Mouse (Mus musculus) inflammation-experienced regulatory T-cells, adult 6 months (primary cell): Measurements from ENCODE around the gene Pdik1l. TPM values are rescaled to one million over a fixed set of nuclear protein-coding genes. Genes with fewer than 3 reads are reported as not detected.
A peak's percentile ranks its signal among the peaks of the same experiment; 100 is the strongest.

Source experiments
- ATAC-seq: one replicate; pipeline ENCODE4 v1.8.0; 2017
- polyA plus RNA-seq, 3 experiments: library from polyadenylated mRNA; unstranded; fragments of 100-300 nt; shearing (Covaris generic); gene quantifications; one replicate each; pipeline ENCODE4 v1.2.1; 2017

Gene Pdik1l
- polyA plus RNA-seq, 3 experiments from 2014 or later = 18.5 to 26.7 (median 23.7) TPM

- no peak for ATAC-seq
Measured at GRCm38 (mm10) chr4:134257198-134258009, 30.3 kb downstream of the Pdik1l start.

GRCm38 (mm10) chr4:134256407-134257197, 31.1 kb downstream of the Pdik1l start:
- no peak for ATAC-seq

- ATAC-seq = no peak
Measured at GRCm38 (mm10) chr4:134255854-134256253, 31.8 kb downstream of the Pdik1l start.

GRCm38 (mm10) chr4:134254835-134255234, 32.9 kb downstream of the Pdik1l start:
- ATAC-seq = no peak

- no peak for ATAC-seq
Measured at GRCm38 (mm10) chr4:134253722-134254324, 33.9 kb downstream of the Pdik1l start, which contains the start of gene Grrp1. Gene Grrp1 (minus strand): TSS chr4:134254106.

GRCm38 (mm10) chr4:134252911-134253721, 34.6 kb downstream of the Pdik1l start:
- no peak for ATAC-seq

- no peak for ATAC-seq
Measured at GRCm38 (mm10) chr4:134252131-134252910, 35.4 kb downstream of the Pdik1l start.

GRCm38 (mm10) chr4:134251241-134252130, 36.2 kb downstream of the Pdik1l start:
- peak; percentile 32 for ATAC-seq

- no peak for ATAC-seq
Measured at GRCm38 (mm10) chr4:134250930-134251240, 36.8 kb downstream of the Pdik1l start.

GRCm38 (mm10) chr4:134250116-134250929, 37.4 kb downstream of the Pdik1l start:
- no peak for ATAC-seq

GRCm38 (mm10) chr4:134249651-134250050, 38.0 kb downstream of the Pdik1l start:
- peak; percentile 33 for ATAC-seq

GRCm38 (mm10) chr4:134246719-134247258, 40.9 kb downstream of the Pdik1l start, which contains the start of gene Gm30191:
Gene Gm30191 (plus strand): TSS chr4:134246935.
- ATAC-seq = no peak

- no peak for ATAC-seq
Measured at GRCm38 (mm10) chr4:134246256-134246655, 41.4 kb downstream of the Pdik1l start.

- peak; percentile 95 for ATAC-seq
Measured at GRCm38 (mm10) chr4:134245148-134245843, 42.4 kb downstream of the Pdik1l start, which contains the start of gene Zfp593. Gene Zfp593 (minus strand): TSS chr4:134245592.

- ATAC-seq = no peak
Measured at GRCm38 (mm10) chr4:134243516-134244250, 44.0 kb downstream of the Pdik1l start, which contains the start of gene E130218I03Rik. Gene E130218I03Rik (plus strand): TSS chr4:134243662.

- ATAC-seq = no peak
Measured at GRCm38 (mm10) chr4:134238686-134239085, 49.0 kb downstream of the Pdik1l start.

GRCm38 (mm10) chr4:134238279-134238651, 49.4 kb downstream of the Pdik1l start, which contains the start of gene Cnksr1:
Gene Cnksr1 (minus strand): TSS chr4:134238399.
- ATAC-seq = no peak
